Mouse (Mus musculus) thymus, adult 18-20 months (tissue): ENCODE measurements around the gene Dennd5a.
A peak's percentile ranks its signal among the peaks of the same experiment; 100 is the strongest.

Experiments
- DNase-seq, 2 experiments: peaks; one replicate each; pipeline ENCODE4 v3.0.0; 2022; ENCODE audit warnings: mixed read lengths in 2 of 2

Dennd5a gene

DNA sequence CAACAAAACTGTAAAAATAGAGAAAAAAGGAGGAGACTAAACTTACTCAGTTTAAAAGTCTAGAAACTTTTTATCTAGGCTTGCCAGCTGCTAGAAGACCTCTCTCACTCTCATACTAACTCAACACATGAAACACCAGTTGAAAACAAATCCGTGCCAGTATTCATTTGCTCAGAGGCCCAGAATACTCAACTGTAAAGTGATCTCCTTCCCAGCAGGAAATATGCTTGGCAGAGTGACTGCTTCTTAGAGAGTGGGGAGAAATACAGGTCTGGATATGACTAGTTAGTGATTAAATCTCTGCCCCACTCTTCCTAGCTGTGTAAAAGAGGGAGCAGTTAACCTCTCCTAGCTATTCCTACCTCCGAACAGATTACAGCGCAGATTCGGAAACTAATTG is 2.3 kb upstream of the Dennd5a start:
- DNase-seq: no peak

GRCm38 (mm10) chr7:109961570-109961969 is 1.3 kb upstream of the Dennd5a start:
- DNase-seq: no peak

- no peak for DNase-seq
Measured at GRCm38 (mm10) chr7:109960613-109961154, 414 bp upstream of the Dennd5a start.

GRCm38 (mm10) chr7:109958843-109959715 is 1.2 kb downstream of the Dennd5a start:
- no peak for DNase-seq

- DNase-seq: no peak
Measured at GRCm38 (mm10) chr7:109957996-109958789, 2.1 kb downstream of the Dennd5a start.

GRCm38 (mm10) chr7:109954622-109955401 is 5.5 kb downstream of the Dennd5a start:
- DNase-seq: no peak

DNA sequence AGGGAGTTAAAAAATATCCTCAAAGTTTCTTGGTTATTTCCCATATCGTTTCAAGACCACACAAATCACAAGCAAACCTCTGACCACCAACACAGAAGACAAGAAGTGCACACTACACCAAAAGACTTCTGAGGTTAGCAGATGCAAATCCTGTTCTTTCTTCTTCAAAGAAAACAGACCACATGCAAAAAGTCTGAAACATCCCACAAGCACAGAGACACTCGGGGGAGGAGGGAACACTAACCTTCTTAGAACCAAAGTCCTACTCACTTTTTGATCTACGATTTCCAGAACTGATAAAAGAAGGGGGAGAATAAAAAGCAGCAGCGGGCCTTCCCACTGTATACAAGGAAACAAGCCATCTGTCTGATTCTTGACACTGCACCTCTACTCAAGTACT is 9.0 kb downstream of the Dennd5a start:
- no peak for DNase-seq

DNA sequence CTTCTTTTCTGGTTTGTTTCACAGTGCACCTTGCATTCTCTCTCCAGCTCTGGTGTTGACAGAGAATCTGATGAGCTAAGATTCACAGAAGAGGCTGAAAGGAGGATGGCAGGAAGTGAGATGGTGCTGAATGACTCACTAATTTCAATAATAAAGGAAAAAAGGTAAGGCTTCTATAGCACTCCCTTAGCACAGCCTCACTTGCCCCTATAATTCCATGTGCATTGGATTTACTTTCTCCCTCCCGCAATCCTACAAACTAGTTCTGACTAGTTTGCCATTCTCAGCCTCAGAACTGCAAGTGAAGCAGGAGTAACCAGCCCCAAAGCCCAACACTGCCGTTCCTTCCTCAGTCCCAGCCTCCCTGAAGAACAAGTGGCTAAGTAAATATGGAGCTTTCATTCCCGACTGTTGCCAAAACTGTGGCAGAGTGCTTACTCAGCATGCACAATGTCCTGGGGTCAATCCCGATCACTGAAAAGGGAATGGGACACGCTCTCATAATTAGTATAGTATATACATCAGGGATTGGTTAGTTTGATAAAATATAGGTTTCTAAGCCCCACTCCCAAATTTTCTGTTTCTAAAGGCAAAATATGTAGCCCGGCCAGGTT is 15.7 kb downstream of the Dennd5a start:
- no peak for DNase-seq

DNA sequence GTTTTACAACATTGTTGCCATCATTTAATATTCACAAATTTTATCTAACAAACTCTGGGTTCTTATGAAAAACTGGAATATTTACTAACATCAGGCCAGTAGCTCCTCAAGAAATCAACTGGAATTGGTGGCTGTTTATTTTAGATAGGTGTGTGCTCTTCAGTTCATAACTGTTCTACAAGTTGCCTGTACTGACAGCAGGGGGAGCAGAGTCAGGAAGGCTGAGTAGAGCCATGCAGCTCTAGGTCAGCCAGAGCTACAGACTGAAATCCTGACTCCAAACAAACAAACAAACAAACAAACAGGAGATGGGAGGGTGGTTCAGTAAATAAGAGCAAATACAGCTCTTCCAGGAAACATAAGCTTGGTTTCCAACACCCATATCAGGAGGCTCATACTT is 30.6 kb downstream of the Dennd5a start:
- no peak for DNase-seq

- no peak for DNase-seq
Measured at GRCm38 (mm10) chr7:109928365-109928764, 31.9 kb downstream of the Dennd5a start.

- DNase-seq: no peak
Measured at GRCm38 (mm10) chr7:109924965-109925364, 35.3 kb downstream of the Dennd5a start.

DNA sequence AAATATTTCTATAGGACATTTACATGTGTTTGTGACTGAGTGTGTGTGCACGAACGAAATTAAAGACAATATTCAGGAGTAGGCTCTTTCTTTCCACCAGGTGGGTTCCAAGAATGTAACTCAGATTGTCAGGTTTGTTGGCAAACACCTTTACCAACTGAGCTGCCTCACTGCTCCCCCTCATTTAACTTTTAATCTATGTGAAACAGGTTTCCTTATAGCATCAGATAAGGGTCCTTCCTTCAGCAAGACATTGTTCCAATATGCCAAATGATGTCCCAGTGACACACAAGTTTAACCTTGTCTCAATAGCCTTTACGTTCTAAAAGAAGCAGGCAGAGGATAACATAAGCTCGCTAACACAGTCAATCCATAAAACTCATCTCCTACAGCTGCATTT is 37.4 kb downstream of the Dennd5a start:
- no peak for DNase-seq

GRCm38 (mm10) chr7:109906165-109906564 is 54.1 kb downstream of the Dennd5a start:
- no peak for DNase-seq

DNA sequence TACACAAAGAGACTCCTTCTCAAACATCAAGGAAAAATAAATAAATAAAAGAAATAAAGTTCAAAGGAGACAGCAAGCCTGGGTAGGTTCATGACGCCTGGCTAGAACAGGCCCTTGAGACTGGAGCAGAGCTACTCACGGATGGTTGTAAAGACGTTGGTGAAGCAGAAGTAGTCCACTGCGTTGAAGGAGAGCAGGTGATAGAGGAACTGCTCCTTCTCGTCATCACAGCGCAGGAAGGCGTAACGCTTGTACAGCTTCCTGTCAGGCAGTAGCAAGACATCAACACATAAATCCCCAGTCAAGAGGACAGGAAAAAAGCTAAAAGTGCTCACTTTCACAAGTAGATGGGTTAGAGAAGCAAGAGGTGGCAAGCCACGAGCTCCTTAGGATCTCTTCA is 59.3 kb downstream of the Dennd5a start:
- DNase-seq: no peak

DNA sequence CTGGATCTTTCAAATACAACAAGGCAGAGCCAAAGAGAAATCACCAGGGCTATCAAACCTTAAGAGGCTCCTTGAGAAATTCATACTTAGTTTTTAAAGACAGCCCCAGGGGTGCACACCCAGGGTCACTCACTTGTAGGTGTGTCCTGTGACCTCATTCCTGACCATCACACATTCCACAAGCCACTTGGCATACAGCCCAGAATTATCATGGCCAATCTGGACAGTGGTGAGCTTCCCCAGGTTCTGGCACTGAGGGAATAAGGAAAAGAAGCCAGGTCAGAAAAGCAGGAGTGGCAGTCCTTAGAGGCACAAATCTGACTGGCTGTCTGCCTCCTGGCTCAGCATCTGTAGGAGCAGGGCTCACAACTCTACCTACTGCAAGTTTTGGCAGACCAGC is 61.4 kb downstream of the Dennd5a start:
- DNase-seq: no peak

GRCm38 (mm10) chr7:109892530-109892929 is 67.7 kb downstream of the Dennd5a start:
- peak; percentile 14 to 20 for DNase-seq

DNA sequence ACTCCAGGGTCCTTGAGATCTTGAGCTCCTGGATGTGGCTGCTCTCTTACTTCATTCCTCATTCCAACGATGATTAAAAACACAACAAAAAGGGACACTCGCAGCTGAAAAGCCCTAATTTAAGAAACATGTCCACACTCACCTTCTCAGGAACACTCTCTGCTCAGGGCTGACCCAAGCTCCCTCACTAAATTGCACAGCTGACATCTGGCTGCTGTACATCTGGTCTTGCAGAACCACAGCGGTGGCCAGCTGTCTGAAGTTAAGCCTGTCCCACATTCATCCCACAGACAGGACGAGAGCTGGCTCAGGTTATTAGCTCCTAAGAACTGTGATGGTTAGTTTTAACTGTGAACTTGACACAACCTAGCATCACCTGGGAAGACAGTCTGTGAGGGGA is 68.5 kb downstream of the Dennd5a start:
- DNase-seq: no peak

GRCm38 (mm10) chr7:109890256-109890655 is 70.0 kb downstream of the Dennd5a start:
- no peak for DNase-seq

DNA sequence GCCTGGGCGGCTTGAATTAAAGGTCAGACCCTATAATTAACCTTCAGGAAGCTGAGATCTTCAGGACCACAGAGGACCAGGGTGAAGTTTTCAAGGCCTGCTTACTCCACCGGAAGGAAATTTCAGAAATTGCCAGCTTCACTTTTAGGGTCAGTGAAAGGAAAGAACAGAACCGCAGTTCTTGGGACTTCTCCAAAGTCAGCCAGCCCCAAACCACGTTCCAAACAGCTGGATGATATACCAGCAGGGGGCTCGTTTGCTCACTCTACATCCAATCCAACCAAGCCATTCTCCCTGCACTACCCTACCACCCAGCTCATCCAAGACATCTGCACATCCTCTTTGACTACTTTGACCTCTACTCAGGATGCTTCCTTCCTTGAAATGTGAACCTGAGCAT is 71.0 kb downstream of the Dennd5a start:
- no peak for DNase-seq

GRCm38 (mm10) chr7:109886249-109886648 is 74.0 kb downstream of the Dennd5a start:
- no peak for DNase-seq

DNA sequence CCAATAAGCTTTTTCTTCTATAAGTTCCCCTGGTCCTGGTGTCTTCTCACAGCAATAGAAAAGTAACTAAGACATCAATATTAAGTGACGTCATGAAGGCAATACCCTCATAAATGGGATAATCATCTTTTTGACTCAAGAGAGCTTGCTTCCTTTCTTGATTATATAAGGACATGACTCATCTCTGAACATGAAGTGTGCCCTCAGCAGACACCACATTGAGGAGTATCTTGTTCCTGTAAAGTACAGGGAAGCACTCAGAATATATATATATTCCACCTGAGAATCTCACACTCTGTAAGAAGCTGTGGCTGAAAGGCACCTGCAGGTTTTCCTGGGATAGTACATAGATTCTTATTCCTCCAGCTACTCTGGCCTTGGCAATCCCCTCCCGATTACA is 77.7 kb downstream of the Dennd5a start:
- no peak for DNase-seq

GRCm38 (mm10) chr7:109881561-109882099 is 78.6 kb downstream of the Dennd5a start:
- DNase-seq: no peak
